Mouse (Mus musculus) liver, adult 2 months (tissue): ENCODE results near the gene Lrrc20. TPM values are rescaled to one million over a fixed set of nuclear protein-coding genes. Genes with fewer than 3 reads are reported as not detected.
A peak's percentile ranks its signal among the peaks of the same experiment; 100 is the strongest.

Source experiments
- DNase-seq: peaks from one replicate; pipeline ENCODE4 v3.0.0-alpha.2; 2011; ENCODE audit warnings: low read depth, low spot score; ENCODE audit errors: extremely low read depth
- H3K27ac ChIP-seq: fragments of 200-500 bp; replicated peaks from 2 replicates; pipeline ENCODE4 v1.5.1; 2012; ENCODE audit warnings: low read depth, mild to moderate bottlenecking, control low read depth, inconsistent platforms, low read length; ENCODE audit not compliant: insufficient read depth
- H3K27me3 ChIP-seq: fragments of 200-500 bp; 2 replicates; pipeline ENCODE4 v1.6.1; 2012; ENCODE audit warnings: mild to moderate bottlenecking, moderate library complexity, low read length, inconsistent platforms; ENCODE audit not compliant: control insufficient read depth, insufficient read depth
- H3K36me3 ChIP-seq: fragments of 200-500 bp; 2 replicates; pipeline ENCODE4 v1.6.1; 2012; ENCODE audit warnings: low read length, inconsistent platforms; ENCODE audit not compliant: control insufficient read depth, insufficient read depth
- H3K4me1 ChIP-seq: fragments of 200-500 bp; 2 replicates; pipeline ENCODE4 v1.6.1; 2011; ENCODE audit warnings: low read length; ENCODE audit not compliant: control insufficient read depth, insufficient read depth
- H3K4me3 ChIP-seq: fragments of 200-500 bp; 2 replicates; pipeline ENCODE4 v1.5.1; 2011; ENCODE audit warnings: low read depth, mild to moderate bottlenecking, control low read depth, low read length, moderate library complexity; ENCODE audit not compliant: insufficient read depth
- H3K79me2 ChIP-seq: fragments of 200-500 bp; 2 replicates; pipeline ENCODE4 v1.6.1; 2012; ENCODE audit warnings: inconsistent platforms, mild to moderate bottlenecking, low read length, moderate library complexity; ENCODE audit not compliant: control insufficient read depth, insufficient read depth
- H3K9ac ChIP-seq: fragments of 200-500 bp; 2 replicates; pipeline ENCODE4 v1.6.1; 2012; ENCODE audit warnings: low read depth, mild to moderate bottlenecking, control low read depth, inconsistent platforms, low read length
- CTCF ChIP-seq: fragments of 200-500 bp; IDR thresholded peaks from 2 replicates; pipeline ENCODE4 v1.5.1; 2011; ENCODE audit warnings: low read depth, low read length, control low read depth
- POLR2A ChIP-seq: fragments of 200-500 bp; IDR thresholded peaks from 2 replicates; pipeline ENCODE4 v1.6.1; 2011; ENCODE audit warnings: low read length, control low read depth; ENCODE audit not compliant: insufficient read depth; ENCODE audit errors: extremely low read depth
- WGBS: fragments of 180-500 bp; shearing (Covaris S2); methylation state at CpG from one replicate; pipeline ENCODE4 v1.1.7; 2018; 5-methylcytosine and 5-hydroxymethylcytosine counted together
- polyA plus RNA-seq: library from polyadenylated mRNA; depleted of rRNA; stranded (reverse); fragments of >200 nt; gene quantifications from 2 replicates; pipeline ENCODE4 v1.2.3, GENCODE M21; 2012
- total RNA-seq: library from RNA; depleted of rRNA; stranded (reverse); fragments of >200 nt; gene quantifications from 2 replicates; pipeline ENCODE4 v1.2.3, GENCODE M21; 2014

Gene Lrrc20
- total and polyA plus RNA-seq, 2 experiments, result 2.4 to 4.8 TPM

DNA sequence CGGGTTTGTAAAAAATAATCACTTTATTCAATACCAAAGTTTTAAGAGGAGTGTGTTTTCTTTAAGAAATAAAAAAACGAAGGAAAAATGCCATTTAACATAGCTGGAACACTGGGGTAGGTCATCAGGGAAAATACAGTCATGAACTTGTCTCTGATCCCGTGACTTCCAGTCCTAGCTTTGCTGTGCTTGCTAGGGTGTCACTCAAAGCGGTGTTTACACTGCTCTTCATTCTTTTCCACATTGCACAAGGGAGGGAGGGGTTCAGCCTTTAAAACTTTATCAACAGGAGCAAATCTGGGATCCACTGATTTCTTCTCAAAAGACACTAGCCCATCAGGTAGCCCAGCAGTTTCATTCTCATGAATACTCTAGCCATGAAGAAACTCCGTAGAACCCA lies 34.3 kb downstream of the Lrrc20 start:
- Histone ChIP-seq H3K4me1 (peaks cover 2% of the 10 kb centered on the region), H3K27me3 (no peaks in the 10 kb centered on the region), H3K36me3 (no peaks in the 10 kb centered on the region), H3K79me2 (no peaks in the 10 kb centered on the region; the same call in 1 of the 2 replicates), H3K27ac (no peak overlapping the region), H3K9ac (no peak overlapping the region), H3K4me3 (no peak overlapping the region)
- DNase-seq, result peak; percentile 64
- TF ChIP-seq POLR2A (no peak), CTCF (no peak)
- WGBS, result 37% methylated on average over 5 of the region's 5 CpGs

GRCm38 (mm10) chr10:61510809-61511208 lies 35.2 kb downstream of the Lrrc20 start:
- H3K9ac ChIP-seq, result no peak overlapping the region
- H3K27ac ChIP-seq, result no peak overlapping the region
- H3K36me3 ChIP-seq, result no peaks in the 10 kb centered on the region
- H3K4me3 ChIP-seq, result no peak overlapping the region
- TF ChIP-seq POLR2A (no peak), CTCF (no peak)
- no peaks in the 10 kb centered on the region for H3K27me3 ChIP-seq
- no peaks in the 10 kb centered on the region; the same call in 1 of the 2 replicates for H3K79me2 ChIP-seq
- H3K4me1 ChIP-seq, result peaks cover 2% of the 10 kb centered on the region
- no peak for DNase-seq
- 53% methylated on average over 7 of the region's 7 CpGs for WGBS

GRCm38 (mm10) chr10:61512215-61512889 lies 36.8 kb downstream of the Lrrc20 start:
- DNase-seq, result no peak
- 89% methylated on average over 11 of the region's 11 CpGs for WGBS
- no peaks in the 10 kb centered on the region for H3K36me3 ChIP-seq
- H3K27ac ChIP-seq, result no peak overlapping the region
- no peaks in the 10 kb centered on the region for H3K27me3 ChIP-seq
- TF ChIP-seq POLR2A, result no peak
- no peak for TF ChIP-seq CTCF
- no peak overlapping the region for H3K9ac ChIP-seq
- H3K79me2 ChIP-seq, result no peaks in the 10 kb centered on the region
- no peak overlapping the region for H3K4me3 ChIP-seq
- peaks cover 2% of the 10 kb centered on the region for H3K4me1 ChIP-seq

GRCm38 (mm10) chr10:61516866-61517265 lies 41.3 kb downstream of the Lrrc20 start:
- Histone ChIP-seq H3K9ac (no peak overlapping the region), H3K79me2 (no peaks in the 10 kb centered on the region; the same call in 1 of the 2 replicates), H3K4me3 (no peak overlapping the region), H3K27me3 (no peaks in the 10 kb centered on the region), H3K36me3 (no peaks in the 10 kb centered on the region), H3K4me1 (no peaks in the 10 kb centered on the region), H3K27ac (no peak overlapping the region)
- DNase-seq, result no peak
- TF ChIP-seq CTCF (no peak), POLR2A (no peak)
- 82% methylated on average over 5 of the region's 5 CpGs for WGBS

DNA sequence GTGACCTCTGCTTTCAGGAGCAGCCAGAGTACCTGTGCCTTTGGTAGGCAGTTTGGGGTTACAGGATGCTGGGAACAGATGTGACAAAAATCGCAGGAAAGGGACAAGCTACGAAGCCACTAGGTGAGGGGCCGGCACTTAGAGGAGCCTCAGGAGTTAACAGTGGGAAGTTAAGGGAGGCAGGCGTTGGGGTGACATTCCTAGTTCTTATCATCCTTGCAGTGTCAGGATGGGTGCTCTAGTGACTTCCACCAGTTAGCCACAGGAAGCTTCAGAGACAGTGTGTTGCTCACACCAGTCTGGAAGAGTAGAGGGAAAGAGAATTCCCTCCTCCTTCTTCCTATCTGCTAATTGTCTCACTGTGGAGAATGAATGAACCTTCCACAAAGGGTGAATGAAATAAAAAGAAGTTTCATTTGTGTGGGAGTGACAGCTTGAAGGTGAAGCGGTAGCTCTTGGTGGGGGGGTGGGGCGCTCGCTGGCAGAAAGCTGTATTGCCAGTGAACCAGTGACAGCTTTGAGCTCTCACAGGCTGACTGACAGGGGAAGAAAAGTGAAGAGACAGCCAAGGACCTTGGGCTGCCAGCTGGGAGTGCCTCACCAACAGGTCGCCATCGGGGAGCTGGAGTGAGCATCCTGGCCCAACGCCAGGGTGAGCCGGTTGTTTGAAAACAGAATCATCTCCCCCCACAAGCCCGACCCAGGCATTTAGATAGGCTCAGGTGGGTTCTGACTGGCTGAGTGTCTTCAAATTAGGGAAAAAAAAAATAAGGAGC lies 41.9 kb downstream of the Lrrc20 start:
- TF ChIP-seq CTCF (no peak), POLR2A (no peak)
- DNase-seq, result no peak
- no peaks in the 10 kb centered on the region for H3K4me1 ChIP-seq
- no peaks in the 10 kb centered on the region; the same call in 1 of the 2 replicates for H3K79me2 ChIP-seq
- H3K36me3 ChIP-seq, result no peaks in the 10 kb centered on the region
- H3K9ac ChIP-seq, result no peak overlapping the region
- WGBS, result 69% methylated on average over 12 of the region's 12 CpGs
- no peaks in the 10 kb centered on the region for H3K27me3 ChIP-seq
- no peak overlapping the region for H3K27ac ChIP-seq
- H3K4me3 ChIP-seq, result no peak overlapping the region

DNA sequence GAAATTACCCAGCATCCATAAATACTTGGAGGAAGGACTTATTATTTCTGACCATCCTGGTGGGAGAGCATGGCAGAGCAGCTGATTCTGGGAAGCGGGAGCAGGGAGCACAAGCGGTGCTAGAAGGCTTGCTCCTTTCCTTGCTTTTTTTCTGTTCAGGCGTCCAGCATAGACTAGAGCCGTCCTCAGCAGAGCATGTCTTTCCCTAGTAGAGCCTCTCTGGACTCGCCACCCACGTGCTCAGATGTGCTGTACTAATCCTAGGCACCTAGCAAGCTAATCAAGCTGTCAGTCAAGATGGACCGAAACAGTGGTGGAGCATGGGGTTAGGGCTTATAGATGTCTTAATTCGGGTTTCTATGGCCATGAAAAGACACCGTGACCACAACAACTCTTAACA lies 42.7 kb downstream of the Lrrc20 start:
- Histone ChIP-seq H3K36me3 (no peaks in the 10 kb centered on the region), H3K27ac (no peak overlapping the region), H3K79me2 (no peaks in the 10 kb centered on the region; the same call in 1 of the 2 replicates), H3K9ac (no peak overlapping the region), H3K4me1 (no peaks in the 10 kb centered on the region), H3K4me3 (no peak overlapping the region), H3K27me3 (no peaks in the 10 kb centered on the region)
- WGBS, result 95% methylated on average over 9 of the region's 9 CpGs
- no peak for DNase-seq
- TF ChIP-seq POLR2A (no peak), CTCF (no peak)
